Mouse (Mus musculus): ENCODE results near the gene Cyp4f18. TPM values are rescaled to one million over a fixed set of nuclear protein-coding genes. Genes with fewer than 3 reads are reported as not detected.

Gene Cyp4f18
- polyA plus RNA-seq, 1 experiment: not detected

DNA sequence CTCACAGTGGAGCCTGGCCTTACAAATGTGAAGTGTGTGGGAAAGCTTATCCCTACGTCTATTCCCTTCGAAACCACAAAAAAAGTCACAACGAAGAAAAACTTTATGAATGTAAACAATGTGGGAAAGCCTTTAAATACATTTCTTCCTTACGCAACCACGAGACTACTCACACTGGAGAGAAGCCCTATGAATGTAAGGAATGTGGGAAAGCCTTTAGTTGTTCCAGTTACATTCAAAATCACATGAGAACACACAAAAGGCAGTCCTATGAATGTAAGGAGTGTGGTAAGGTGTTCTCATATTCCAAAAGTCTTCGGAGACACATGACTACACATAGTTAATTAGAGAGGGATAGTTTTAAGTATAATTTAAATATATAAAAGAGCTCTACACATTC, 40.8 kb downstream of the Cyp4f18 start:
- Histone ChIP-seq H3K4me1 (ENCODE audit: control insufficient read depth, insufficient read depth, low read length) (no peaks in the 10 kb centered on the region), H3K9me3 (replicated peaks; ENCODE audit: control insufficient read depth, insufficient read depth, low read length, poor library complexity, severe bottlenecking) (peaks cover 26% of the 10 kb centered on the region), H3K9ac (ENCODE audit: low read depth, poor library complexity, severe bottlenecking) (no peak overlapping the region), H3K27ac (ENCODE audit: insufficient read depth, low read length) (no peak overlapping the region), H3K27me3 (ENCODE audit: control insufficient read depth, insufficient read depth, low read length, poor library complexity, severe bottlenecking) (no peaks in the 10 kb centered on the region), H3K4me3 (ENCODE audit: low read depth, low read length) (no peak overlapping the region), H3K36me3 (ENCODE audit: control insufficient read depth, insufficient read depth, low read length, poor library complexity, severe bottlenecking) (peaks cover 70% of the 10 kb centered on the region)
- TF ChIP-seq POLR2A (IDR thresholded peaks at IDR 0.05; ENCODE audit: insufficient read depth, low read length): no peak
- TF ChIP-seq CTCF (IDR thresholded peaks at IDR 0.05; ENCODE audit: low read depth, low read length): no peak
- TF ChIP-seq EP300 (IDR thresholded peaks at IDR 0.05; ENCODE audit: insufficient read depth, low read depth, low read length): no peak

DNA sequence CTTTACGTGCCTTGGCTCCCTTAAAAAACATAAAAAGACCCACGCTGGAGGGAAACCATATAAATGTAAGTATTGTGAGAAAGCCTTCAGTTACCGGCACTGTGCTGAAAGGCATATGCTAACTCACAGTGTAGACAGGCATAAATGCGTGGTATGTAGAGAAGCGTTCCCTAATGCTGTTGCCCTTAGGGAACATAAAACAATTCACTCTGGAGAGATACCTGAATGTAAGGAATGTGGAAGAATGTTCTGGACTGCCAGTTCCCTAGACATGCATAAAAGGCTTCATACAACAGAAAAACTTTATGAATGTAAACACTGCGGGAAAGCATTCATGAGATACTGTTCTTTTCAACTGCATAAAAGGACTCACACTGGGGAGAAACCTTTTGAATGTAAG, 41.3 kb downstream of the Cyp4f18 start:
- peaks cover 72% of the 10 kb centered on the region for H3K36me3 ChIP-seq (ENCODE audit: control insufficient read depth, insufficient read depth, low read length, poor library complexity, severe bottlenecking)
- TF ChIP-seq EP300 (IDR thresholded peaks at IDR 0.05; ENCODE audit: insufficient read depth, low read depth, low read length) (no peak), CTCF (IDR thresholded peaks at IDR 0.05; ENCODE audit: low read depth, low read length) (no peak), POLR2A (IDR thresholded peaks at IDR 0.05; ENCODE audit: insufficient read depth, low read length) (no peak)
- H3K27me3 ChIP-seq (ENCODE audit: control insufficient read depth, insufficient read depth, low read length, poor library complexity, severe bottlenecking): no peaks in the 10 kb centered on the region

DNA sequence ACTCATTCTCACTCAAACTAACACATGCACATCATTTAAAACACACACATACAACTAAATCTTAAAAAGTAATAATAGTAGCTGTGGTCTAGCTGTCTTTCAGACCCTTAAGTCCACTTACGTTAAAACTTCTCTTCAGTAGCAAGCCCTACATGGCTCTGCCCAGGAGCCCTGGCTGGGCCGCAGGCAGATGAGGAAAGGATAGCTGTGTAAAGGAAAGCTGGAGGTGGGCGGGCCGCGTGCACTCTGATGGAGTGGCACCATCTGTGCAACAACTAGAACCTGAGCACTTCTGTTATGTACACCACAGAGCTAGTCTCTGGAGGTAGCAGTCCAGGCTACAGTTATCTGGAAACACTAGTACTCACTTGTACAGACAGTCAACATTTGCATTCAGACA, 42.2 kb downstream of the Cyp4f18 start:
- H3K36me3 ChIP-seq (ENCODE audit: control insufficient read depth, insufficient read depth, low read length, poor library complexity, severe bottlenecking): peaks cover 67% of the 10 kb centered on the region
- H3K4me1 ChIP-seq (ENCODE audit: control insufficient read depth, insufficient read depth, low read length): no peaks in the 10 kb centered on the region
- H3K4me3 ChIP-seq (ENCODE audit: low read depth, low read length): no peak overlapping the region
- no peak overlapping the region for H3K9ac ChIP-seq (ENCODE audit: low read depth, poor library complexity, severe bottlenecking)
- H3K27me3 ChIP-seq (ENCODE audit: control insufficient read depth, insufficient read depth, low read length, poor library complexity, severe bottlenecking): no peaks in the 10 kb centered on the region
- H3K27ac ChIP-seq (ENCODE audit: insufficient read depth, low read length): no peak overlapping the region
- no peak for TF ChIP-seq EP300 (IDR thresholded peaks at IDR 0.05; ENCODE audit: insufficient read depth, low read depth, low read length)
- no peak for TF ChIP-seq CTCF (IDR thresholded peaks at IDR 0.05; ENCODE audit: low read depth, low read length)
- TF ChIP-seq POLR2A (IDR thresholded peaks at IDR 0.05; ENCODE audit: insufficient read depth, low read length): no peak
- H3K9me3 ChIP-seq (replicated peaks; ENCODE audit: control insufficient read depth, insufficient read depth, low read length, poor library complexity, severe bottlenecking): peaks cover 26% of the 10 kb centered on the region

More for the DNA sequence above, 41.3 kb downstream of the Cyp4f18 start:
- no peak overlapping the region for H3K9ac ChIP-seq (ENCODE audit: low read depth, poor library complexity, severe bottlenecking)
- H3K4me1 ChIP-seq (ENCODE audit: control insufficient read depth, insufficient read depth, low read length): no peaks in the 10 kb centered on the region
- H3K4me3 ChIP-seq (ENCODE audit: low read depth, low read length): no peak overlapping the region
- peaks cover 26% of the 10 kb centered on the region for H3K9me3 ChIP-seq (replicated peaks; ENCODE audit: control insufficient read depth, insufficient read depth, low read length, poor library complexity, severe bottlenecking)
- H3K27ac ChIP-seq (ENCODE audit: insufficient read depth, low read length): no peak overlapping the region

DNA sequence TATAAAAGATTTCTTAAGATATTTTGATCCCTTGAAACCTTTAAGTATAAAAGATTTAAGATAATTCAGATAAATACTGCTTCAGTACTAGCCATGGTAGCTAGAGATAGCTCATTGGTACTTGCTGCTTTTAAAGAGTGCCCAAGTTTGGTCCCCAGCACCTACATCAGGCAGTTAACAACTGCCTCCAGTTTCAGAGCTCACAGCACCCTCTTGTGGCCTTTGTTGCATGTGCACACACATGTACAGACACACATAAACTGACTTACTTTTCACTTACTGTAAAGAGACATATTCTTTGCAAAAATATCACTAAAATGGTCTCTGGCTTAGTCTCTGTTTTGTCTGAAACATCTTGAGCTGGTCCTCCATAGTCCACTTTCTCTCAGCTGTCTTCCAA, 43.0 kb downstream of the Cyp4f18 start:
- Histone ChIP-seq H3K9me3 (replicated peaks; ENCODE audit: control insufficient read depth, insufficient read depth, low read length, poor library complexity, severe bottlenecking) (peaks cover 26% of the 10 kb centered on the region), H3K36me3 (ENCODE audit: control insufficient read depth, insufficient read depth, low read length, poor library complexity, severe bottlenecking) (peaks cover 66% of the 10 kb centered on the region), H3K4me1 (ENCODE audit: control insufficient read depth, insufficient read depth, low read length) (no peaks in the 10 kb centered on the region), H3K9ac (ENCODE audit: low read depth, poor library complexity, severe bottlenecking) (no peak overlapping the region), H3K27me3 (ENCODE audit: control insufficient read depth, insufficient read depth, low read length, poor library complexity, severe bottlenecking) (no peaks in the 10 kb centered on the region), H3K4me3 (ENCODE audit: low read depth, low read length) (no peak overlapping the region), H3K27ac (ENCODE audit: insufficient read depth, low read length) (no peak overlapping the region)
- TF ChIP-seq CTCF (IDR thresholded peaks at IDR 0.05; ENCODE audit: low read depth, low read length) (peak; percentile 21), POLR2A (IDR thresholded peaks at IDR 0.05; ENCODE audit: insufficient read depth, low read length) (no peak)

DNA sequence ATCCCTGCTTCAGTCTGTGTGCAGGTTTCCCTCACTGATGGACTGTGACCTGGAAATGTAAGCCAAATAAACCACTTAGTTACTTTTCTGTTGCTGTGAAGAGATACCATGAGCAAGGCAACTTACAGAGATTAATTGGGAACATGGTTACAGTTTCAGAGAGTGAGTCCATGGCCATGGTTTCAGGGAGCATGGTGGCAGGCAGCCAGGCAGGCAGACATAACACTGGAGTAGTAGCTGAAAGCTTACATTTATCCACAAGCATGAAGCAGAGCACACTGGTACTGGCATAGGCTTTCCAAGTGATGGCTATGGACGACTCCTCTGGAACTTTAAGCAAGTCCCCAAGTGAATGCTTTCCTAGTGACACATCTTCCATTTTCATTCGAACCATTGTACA, 44.3 kb downstream of the Cyp4f18 start:
- Histone ChIP-seq H3K27ac (ENCODE audit: insufficient read depth, low read length) (no peak overlapping the region), H3K36me3 (ENCODE audit: control insufficient read depth, insufficient read depth, low read length, poor library complexity, severe bottlenecking) (peaks cover 71% of the 10 kb centered on the region), H3K9ac (ENCODE audit: low read depth, poor library complexity, severe bottlenecking) (no peak overlapping the region), H3K9me3 (replicated peaks; ENCODE audit: control insufficient read depth, insufficient read depth, low read length, poor library complexity, severe bottlenecking) (peaks cover 26% of the 10 kb centered on the region), H3K4me3 (ENCODE audit: low read depth, low read length) (no peak overlapping the region), H3K4me1 (ENCODE audit: control insufficient read depth, insufficient read depth, low read length) (no peaks in the 10 kb centered on the region), H3K27me3 (ENCODE audit: control insufficient read depth, insufficient read depth, low read length, poor library complexity, severe bottlenecking) (no peaks in the 10 kb centered on the region)
- TF ChIP-seq CTCF (IDR thresholded peaks at IDR 0.05; ENCODE audit: low read depth, low read length) (no peak), EP300 (IDR thresholded peaks at IDR 0.05; ENCODE audit: insufficient read depth, low read depth, low read length) (no peak), POLR2A (IDR thresholded peaks at IDR 0.05; ENCODE audit: insufficient read depth, low read length) (no peak)

DNA sequence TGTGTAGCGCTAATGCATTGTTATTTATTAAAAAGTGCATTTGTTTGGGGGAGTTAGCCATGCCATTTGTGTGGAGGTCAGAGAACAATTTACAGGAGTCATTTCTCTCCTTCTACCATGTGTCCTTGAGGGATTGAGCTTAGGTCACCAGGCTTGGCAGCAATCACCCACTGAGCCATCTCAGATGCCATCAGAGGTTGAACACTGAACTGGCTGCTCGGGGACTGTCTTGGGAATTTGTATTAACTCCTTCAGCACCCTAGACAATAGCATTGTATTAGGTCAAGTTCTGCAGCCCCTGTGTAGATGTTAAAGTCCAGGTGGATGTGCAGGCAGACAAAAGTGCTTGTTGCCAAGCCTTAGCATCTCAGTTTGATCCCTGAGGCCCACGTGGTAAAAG, 45.4 kb downstream of the Cyp4f18 start:
- Histone ChIP-seq H3K4me3 (ENCODE audit: low read depth, low read length) (no peak overlapping the region), H3K9ac (ENCODE audit: low read depth, poor library complexity, severe bottlenecking) (no peak overlapping the region), H3K36me3 (ENCODE audit: control insufficient read depth, insufficient read depth, low read length, poor library complexity, severe bottlenecking) (peaks cover 66% of the 10 kb centered on the region), H3K9me3 (replicated peaks; ENCODE audit: control insufficient read depth, insufficient read depth, low read length, poor library complexity, severe bottlenecking) (peaks cover 26% of the 10 kb centered on the region), H3K27ac (ENCODE audit: insufficient read depth, low read length) (no peak overlapping the region), H3K27me3 (ENCODE audit: control insufficient read depth, insufficient read depth, low read length, poor library complexity, severe bottlenecking) (no peaks in the 10 kb centered on the region), H3K4me1 (ENCODE audit: control insufficient read depth, insufficient read depth, low read length) (no peaks in the 10 kb centered on the region)
- TF ChIP-seq EP300 (IDR thresholded peaks at IDR 0.05; ENCODE audit: insufficient read depth, low read depth, low read length) (no peak), CTCF (IDR thresholded peaks at IDR 0.05; ENCODE audit: low read depth, low read length) (no peak), POLR2A (IDR thresholded peaks at IDR 0.05; ENCODE audit: insufficient read depth, low read length) (no peak)

Data from ES-Bruce4 (cell line).